Mouse (Mus musculus) embryo, embryonic 11.5 days (tissue): ENCODE measurements around the gene Tagln3.

Experiments used
- DNase-seq: peaks from one replicate; pipeline ENCODE4 v3.0.0-alpha.2; 2012; ENCODE audit warnings: low read depth, low spot score

Tagln3 gene

GRCm38 (mm10) chr16:45724061-45724741 is at the start of gene Tagln3:
Gene Tagln3 (minus strand): TSS chr16:45724608.
- peak; percentile 56 for DNase-seq

GRCm38 (mm10) chr16:45770914-45771313 is 46.5 kb upstream of the Tagln3 start:
- no peak for DNase-seq

- DNase-seq = no peak
Measured at GRCm38 (mm10) chr16:45767853-45768640, 43.6 kb upstream of the Tagln3 start.

DNA sequence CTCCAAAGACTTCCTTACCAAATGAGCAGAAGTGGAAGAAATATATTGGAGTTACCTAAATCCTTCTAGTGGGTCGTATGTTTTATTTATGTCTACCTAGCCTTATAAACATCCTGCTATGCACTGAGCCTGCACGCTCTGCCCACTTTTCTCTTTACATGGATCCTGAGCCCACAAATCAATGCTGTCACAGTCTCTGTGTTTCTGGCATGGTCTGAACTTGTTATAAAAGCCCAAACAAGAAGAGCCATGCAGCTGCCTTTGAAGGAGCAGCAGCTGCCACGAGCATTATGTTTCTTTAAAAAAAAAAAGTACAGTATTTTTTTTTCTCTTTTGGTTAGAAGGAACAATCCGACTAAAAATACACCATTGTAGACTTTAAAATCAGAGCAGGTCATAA is 43.0 kb upstream of the Tagln3 start:
- DNase-seq = no peak

- no peak for DNase-seq
Measured at GRCm38 (mm10) chr16:45765801-45766494, 41.5 kb upstream of the Tagln3 start.

GRCm38 (mm10) chr16:45765102-45765501 is 40.7 kb upstream of the Tagln3 start:
- DNase-seq = no peak

DNA sequence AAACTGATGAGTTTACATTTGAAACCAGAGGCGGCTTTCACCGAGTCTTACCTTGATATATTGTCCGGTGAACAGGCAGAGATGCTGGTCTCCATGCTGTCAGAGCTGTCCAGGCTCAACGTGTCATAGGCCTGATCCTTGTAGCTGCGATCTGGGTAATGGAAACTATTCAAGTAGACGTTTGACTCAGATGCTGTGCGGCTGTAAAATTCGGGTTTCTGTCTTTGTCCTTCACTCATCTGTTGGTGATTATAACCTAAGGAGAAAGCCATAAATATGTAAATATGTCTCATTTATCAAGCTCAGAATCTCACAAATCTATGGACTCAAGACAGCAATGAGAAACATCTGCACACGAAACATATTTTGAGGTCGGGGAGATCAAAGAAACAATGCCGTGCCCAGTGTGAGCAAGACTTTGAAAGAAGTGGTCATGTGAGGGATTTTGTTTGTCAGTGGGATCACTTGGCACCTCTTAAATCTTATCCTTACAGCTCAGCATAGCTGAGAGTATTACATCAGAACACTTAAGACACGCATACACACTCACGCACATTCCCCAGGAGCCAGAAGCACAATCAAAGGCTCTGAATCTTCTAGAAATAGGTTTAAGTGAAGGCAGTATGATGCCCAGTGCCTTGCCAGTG is 38.6 kb upstream of the Tagln3 start:
- no peak for DNase-seq

DNA sequence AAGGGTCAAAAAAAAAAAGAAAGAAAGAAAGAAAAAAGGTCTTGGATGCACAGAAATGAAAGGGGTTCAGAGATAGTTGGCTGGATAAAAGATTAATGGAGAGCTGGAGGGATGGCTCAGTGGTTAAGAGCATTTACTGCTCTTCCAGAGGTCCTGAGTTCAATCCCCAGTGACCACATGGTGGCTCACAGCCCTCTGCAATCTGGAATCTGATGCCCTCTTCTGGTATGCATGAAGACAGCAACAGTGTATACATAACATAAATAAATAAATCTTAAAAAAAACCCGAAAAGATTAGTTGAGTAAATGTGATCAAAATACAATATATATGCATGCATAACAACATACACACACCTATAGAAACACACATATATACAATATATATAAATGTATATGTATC is 37.0 kb upstream of the Tagln3 start:
- no peak for DNase-seq

DNA sequence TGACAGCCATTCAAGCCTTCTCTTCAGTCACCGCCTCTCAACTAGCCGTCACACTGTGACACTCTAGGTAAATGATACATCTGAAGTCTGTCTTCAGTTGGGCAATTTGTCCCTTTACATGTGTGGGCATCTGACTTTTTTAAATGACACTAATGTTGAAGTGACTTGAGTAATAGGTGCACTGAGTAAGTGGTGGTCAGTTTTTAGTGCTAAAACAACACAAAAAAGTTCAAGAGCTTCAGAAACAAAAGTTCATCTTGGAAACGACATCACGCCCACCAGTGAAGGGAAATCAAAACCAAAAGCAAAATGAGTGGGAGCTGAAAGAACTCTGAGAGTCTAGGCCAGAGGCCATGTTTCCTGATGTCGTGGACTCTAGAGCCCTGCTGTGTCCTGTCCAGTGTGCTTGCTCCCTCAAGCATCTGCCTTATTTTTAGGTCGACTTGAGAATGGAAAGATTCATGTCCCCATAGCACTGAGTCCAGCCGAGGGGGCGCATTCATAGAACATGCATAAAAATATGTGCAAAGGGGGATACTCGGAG is 34.4 kb upstream of the Tagln3 start:
- no peak for DNase-seq

DNA sequence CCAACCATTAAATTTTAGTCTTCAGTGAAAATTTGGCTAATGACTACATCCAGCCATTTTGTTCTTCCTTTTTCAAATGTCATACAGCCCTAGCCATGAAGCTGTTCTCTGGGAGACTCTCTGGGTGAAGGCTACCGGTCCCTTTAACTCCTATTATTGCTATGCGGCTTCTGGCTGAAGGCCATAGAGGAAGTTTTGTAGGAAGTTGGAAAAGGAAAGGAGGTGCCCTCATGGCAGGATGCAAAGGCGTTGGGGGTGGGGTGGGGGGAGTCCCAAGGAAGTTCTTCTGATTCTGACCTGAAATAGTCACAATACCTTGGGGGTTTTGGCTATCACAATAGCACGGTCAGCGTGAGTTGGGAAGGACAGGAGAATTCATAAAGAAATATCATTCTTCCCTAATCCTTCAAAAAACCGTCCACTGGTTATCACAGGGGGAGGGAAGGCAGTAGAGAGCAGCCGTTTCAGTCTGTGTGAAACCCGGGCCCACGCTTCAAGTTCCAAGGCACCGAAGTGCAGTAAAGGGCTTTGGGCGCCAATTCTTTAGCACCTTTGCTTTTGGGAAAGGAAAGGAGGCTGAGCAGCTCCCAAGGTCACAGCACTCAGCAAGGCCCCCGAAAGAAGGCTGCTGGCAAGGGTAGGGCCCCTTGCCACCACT is 33.1 kb upstream of the Tagln3 start:
- DNase-seq = no peak

GRCm38 (mm10) chr16:45756855-45757254 is 32.4 kb upstream of the Tagln3 start:
- DNase-seq = no peak

GRCm38 (mm10) chr16:45743591-45744144 is 19.3 kb upstream of the Tagln3 start:
- DNase-seq = no peak

DNA sequence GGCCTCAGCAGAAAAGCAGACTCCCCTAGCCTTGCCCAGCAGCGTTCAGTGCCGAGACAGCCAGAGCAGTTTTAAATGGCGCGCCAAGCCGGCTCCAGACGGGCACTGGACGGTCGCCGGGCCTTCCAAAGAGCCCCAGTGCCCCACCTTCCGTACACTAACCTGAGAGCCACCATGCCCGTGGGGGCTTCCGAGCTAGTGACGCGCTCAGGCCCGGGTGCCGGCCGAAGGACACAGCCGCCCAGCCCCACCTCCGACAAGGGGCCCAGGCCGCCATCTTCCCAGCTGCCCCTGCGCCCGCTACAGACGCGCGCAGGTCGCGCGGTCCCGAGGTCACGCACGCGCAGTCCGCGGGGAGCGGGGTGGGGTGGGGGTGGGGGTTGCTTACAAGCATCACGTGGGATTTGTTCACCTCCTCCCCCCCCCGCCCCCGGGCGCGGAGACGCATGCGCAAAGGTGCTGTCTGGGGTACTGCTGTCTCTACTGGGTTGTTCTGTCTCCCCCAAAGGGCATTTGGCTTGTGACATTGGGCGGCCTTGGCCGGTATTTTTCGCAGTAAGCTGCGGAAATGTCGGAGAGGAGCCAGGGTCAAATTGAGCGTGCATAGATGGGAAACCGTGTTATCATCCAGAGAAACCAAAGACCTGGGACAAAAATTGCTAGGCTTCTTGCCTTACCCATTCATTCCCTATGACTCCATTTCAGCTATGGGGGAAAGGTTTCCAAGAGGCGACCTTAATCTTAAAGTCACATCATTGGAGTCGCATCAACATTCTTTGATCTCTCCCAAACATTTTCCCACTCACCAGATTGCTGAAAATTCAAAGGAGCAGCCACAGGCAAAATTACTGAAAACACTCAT is 18.4 kb upstream of the Tagln3 start, which contains the start of gene Abhd10:
Gene Abhd10, minus strand, starts transcription at position 341 of the 862 bp plus-strand sequence.
- DNase-seq = peak; percentile 87

DNA sequence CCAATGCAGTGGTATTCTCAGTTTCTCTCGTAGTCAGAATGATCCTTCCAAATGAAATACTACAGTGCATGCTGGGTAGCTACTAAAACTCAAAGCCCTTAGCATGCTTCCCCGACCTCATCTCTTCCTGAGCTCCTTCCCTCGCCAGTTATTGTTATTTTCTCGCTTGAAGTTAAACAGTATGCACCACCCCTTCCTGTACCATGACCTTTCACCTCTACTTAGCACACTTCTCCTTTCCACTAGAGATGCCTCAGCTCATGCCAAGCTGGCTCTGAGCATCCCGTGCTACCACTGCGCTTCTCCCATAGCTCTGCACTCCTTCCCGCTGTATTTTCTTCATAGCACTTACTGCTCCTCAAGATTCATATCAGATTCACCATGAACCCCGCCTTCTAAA is 13.5 kb upstream of the Tagln3 start:
- no peak for DNase-seq

DNA sequence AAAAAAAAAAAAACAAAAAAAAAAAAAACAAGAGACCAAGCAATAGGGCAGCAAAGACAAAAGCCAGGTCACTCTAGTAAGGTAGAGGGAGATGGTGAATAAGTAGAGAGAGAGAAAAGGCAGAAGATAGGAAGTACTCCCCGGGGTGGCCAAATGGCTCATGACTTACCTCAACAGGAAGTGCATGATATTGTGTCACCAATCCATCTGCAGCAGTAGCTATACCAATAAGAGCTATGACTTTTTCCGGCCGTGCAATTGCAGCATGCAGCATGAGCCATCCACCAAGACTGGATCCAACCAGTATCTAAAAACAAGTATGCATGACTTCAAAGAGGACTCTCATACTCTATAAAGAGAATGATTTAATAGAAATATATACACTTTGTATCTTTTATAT is 12.3 kb upstream of the Tagln3 start:
- no peak for DNase-seq

DNA sequence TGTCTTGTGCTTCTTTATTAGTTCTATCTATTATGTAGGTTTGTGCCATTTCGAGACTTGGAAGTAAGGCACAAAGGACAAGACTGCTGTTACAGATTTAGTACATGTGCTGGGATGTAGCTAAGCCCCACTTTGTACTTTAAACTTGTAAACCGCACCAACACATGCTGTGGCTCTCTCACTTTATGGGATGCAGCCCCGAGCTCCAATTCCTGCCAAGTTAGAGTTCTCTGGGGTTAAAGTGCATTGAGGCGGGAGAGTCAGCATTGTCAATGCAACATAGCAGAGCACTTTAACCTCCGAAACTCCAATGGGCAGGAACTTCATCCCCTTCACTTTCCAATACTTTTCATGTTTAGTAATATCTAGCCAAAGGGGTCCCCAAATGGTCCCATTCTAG is 4.8 kb upstream of the Tagln3 start:
- DNase-seq = no peak

GRCm38 (mm10) chr16:45724742-45725102 is 314 bp upstream of the Tagln3 start:
- DNase-seq = no peak

GRCm38 (mm10) chr16:45723172-45723901 is 1.1 kb downstream of the Tagln3 start:
- DNase-seq = no peak

- no peak for DNase-seq
Measured at GRCm38 (mm10) chr16:45722460-45722951, 1.9 kb downstream of the Tagln3 start.
